Mouse (Mus musculus) urinary bladder, postnatal 4 days (tissue): ENCODE measurements at regions not wholly inside any gene's neighbourhood (a gene's known extent, or its start where the extent isn't known, plus 50 kb on each side); places are given as distances from the start of the nearest gene placed in this dataset.

Experiments used
- DNase-seq, 2 experiments: peaks; one replicate each; pipeline ENCODE4 v3.0.0; 2021 to 2022; ENCODE audit warnings: low spot score in 2 of 2

GRCm38 (mm10) chr2:159138603-159139002 is 344.0 kb downstream of the Dhx35 start:
- no peak for DNase-seq

GRCm38 (mm10) chr2:159145980-159146379 is 351.4 kb downstream of the Dhx35 start:
- no peak for DNase-seq

GRCm38 (mm10) chr2:159163985-159164384 is 369.4 kb downstream of the Dhx35 start:
- DNase-seq: no peak

GRCm38 (mm10) chr2:159168553-159169064 is 374.0 kb downstream of the Dhx35 start:
- no peak for DNase-seq

- no peak for DNase-seq
Measured at GRCm38 (mm10) chr2:159196156-159196555, 401.5 kb downstream of the Dhx35 start.

- DNase-seq: no peak
Measured at GRCm38 (mm10) chr2:159232266-159232665, 437.7 kb downstream of the Dhx35 start.

GRCm38 (mm10) chr2:159235000-159235399 is 440.4 kb downstream of the Dhx35 start:
- DNase-seq: no peak

- no peak for DNase-seq
Measured at GRCm38 (mm10) chr2:159250065-159250464, 455.5 kb downstream of the Dhx35 start.

- no peak for DNase-seq
Measured at GRCm38 (mm10) chr2:159250993-159251665, 456.5 kb downstream of the Dhx35 start.

GRCm38 (mm10) chr2:159270221-159271080 is 475.8 kb downstream of the Dhx35 start:
- DNase-seq: no peak

- DNase-seq: no peak
Measured at GRCm38 (mm10) chr2:159278896-159279295, 484.3 kb downstream of the Dhx35 start.

GRCm38 (mm10) chr2:159281558-159282320 is 487.1 kb downstream of the Dhx35 start:
- no peak for DNase-seq

- no peak for DNase-seq
Measured at GRCm38 (mm10) chr2:159284100-159284499, 489.5 kb downstream of the Dhx35 start.

- DNase-seq: no peak
Measured at GRCm38 (mm10) chr2:159284525-159285189, 490.1 kb downstream of the Dhx35 start.

GRCm38 (mm10) chr2:159287996-159288563 is 493.5 kb downstream of the Dhx35 start:
- no peak for DNase-seq

GRCm38 (mm10) chr2:159290081-159290480 is 495.5 kb downstream of the Dhx35 start:
- DNase-seq: no peak

GRCm38 (mm10) chr2:159307001-159307400 is 512.4 kb downstream of the Dhx35 start:
- DNase-seq: no peak

GRCm38 (mm10) chr2:159334711-159335110 is 540.1 kb downstream of the Dhx35 start:
- DNase-seq: no peak

GRCm38 (mm10) chr2:159336646-159337045 is 542.0 kb downstream of the Dhx35 start:
- DNase-seq: no peak

- no peak for DNase-seq
Measured at GRCm38 (mm10) chr2:159343624-159344560, 549.3 kb downstream of the Dhx35 start.
